Mouse (Mus musculus) lung, embryonic 15.5 days (tissue): ENCODE measurements at regions not wholly inside any gene's neighbourhood (a gene's known extent, or its start where the extent isn't known, plus 50 kb on each side); places are given as distances from the start of the nearest gene placed in this dataset.
A peak's percentile ranks its signal among the peaks of the same experiment; 100 is the strongest.

Experiments used
- ATAC-seq: fragments of 200-750 bp; cut with Nextera tagmentation; 2 replicates; pipeline ENCODE4 v1.8.0; 2017; ENCODE audit warnings: moderate number of reproducible peaks, borderline replicate concordance; ENCODE audit not compliant: low FRiP score, low TSS enrichment; ENCODE audit errors: extremely low read depth
- H3K27ac ChIP-seq: fragments of 300-500 bp; sonication (generic); 2 replicates; pipeline ENCODE4 v1.5.1; 2015; ENCODE audit warnings: moderate library complexity, mild to moderate bottlenecking, inconsistent platforms
- H3K27me3 ChIP-seq: fragments of 300-500 bp; sonication (generic); 2 replicates; pipeline ENCODE4 v1.6.1; 2015; ENCODE audit warnings: inconsistent platforms
- H3K36me3 ChIP-seq: fragments of 300-500 bp; sonication (generic); 2 replicates; pipeline ENCODE4 v1.6.1; 2015; ENCODE audit warnings: inconsistent platforms
- H3K4me1 ChIP-seq: fragments of 300-500 bp; sonication (generic); 2 replicates; pipeline ENCODE4 v1.6.1; 2015; ENCODE audit warnings: inconsistent platforms
- H3K4me2 ChIP-seq: fragments of 300-500 bp; sonication (generic); 2 replicates; pipeline ENCODE4 v1.6.1; 2015; ENCODE audit warnings: inconsistent platforms, mild to moderate bottlenecking, moderate library complexity
- H3K4me3 ChIP-seq: fragments of 300-500 bp; sonication (generic); 2 replicates; pipeline ENCODE4 v1.5.1; 2015; ENCODE audit warnings: mild to moderate bottlenecking, inconsistent platforms
- H3K9ac ChIP-seq: fragments of 300-500 bp; sonication (generic); 2 replicates; pipeline ENCODE4 v1.6.1; 2015; ENCODE audit warnings: inconsistent platforms
- H3K9me3 ChIP-seq: fragments of 300-500 bp; sonication (generic); 2 replicates; pipeline ENCODE4 v1.6.1; 2016; ENCODE audit warnings: inconsistent platforms
- WGBS: fragments of 180-500 bp; shearing (Covaris S2); methylation state at CpG from one replicate; pipeline ENCODE4 v1.1.7; 2015; 5-methylcytosine and 5-hydroxymethylcytosine counted together

DNA sequence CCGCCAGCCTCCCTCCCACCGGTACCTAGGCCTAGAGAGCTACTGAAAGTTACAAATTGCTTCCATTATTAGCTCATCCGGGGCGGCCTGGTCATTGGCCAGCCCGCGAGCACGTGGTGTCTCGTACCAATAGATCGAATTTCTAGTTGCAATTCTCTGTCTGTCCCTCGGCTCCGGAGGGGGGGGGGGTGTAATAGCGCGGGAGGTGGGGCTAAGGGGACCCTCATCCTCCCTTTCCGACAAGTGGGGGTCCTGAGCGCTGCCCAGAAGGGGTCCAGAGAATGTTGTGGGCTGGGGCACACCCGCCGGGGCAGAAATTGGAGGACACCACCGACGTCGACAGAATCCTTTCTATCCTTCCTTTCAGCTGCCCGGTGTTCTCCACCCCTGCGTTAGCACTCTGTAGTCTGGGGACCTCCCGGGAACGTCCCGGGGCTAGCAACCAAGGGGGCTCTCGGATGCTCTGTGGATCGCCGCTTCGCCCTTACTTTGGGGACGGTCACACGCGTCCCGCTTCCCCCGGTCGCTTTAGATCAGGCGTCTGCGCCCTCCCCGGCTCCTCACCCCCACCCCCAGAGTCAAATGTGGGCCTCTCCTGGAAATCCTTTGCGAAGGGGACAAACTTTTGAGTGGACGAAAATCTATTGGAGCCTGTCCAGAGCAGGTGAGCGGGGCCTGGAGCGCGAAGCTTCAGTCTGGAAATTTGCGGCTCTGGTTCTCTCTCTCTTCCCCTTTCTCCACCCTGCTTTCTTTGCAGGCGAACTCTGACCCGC lies 64.6 kb downstream of the Smug1 start:
- Histone ChIP-seq H3K27me3 (peaks cover 76% of the 10 kb centered on the region), H3K9me3 (no peaks in the 10 kb centered on the region), H3K27ac (no peak overlapping the region), H3K4me1 (peaks cover 9% of the 10 kb centered on the region; the same call in 1 of the 2 replicates), H3K4me3 (peak overlapping the region; percentile 36), H3K4me2 (peak overlapping the region; percentile 68), H3K9ac (0 out of 2 replicates have a peak overlapping the region, but pooled peaks have one; percentile 1), H3K36me3 (no peaks in the 10 kb centered on the region)
- ATAC-seq, result peak; percentile 42; the same call in 1 of the 2 replicates
- WGBS, result 2% methylated on average over 46 of the region's 46 CpGs

DNA sequence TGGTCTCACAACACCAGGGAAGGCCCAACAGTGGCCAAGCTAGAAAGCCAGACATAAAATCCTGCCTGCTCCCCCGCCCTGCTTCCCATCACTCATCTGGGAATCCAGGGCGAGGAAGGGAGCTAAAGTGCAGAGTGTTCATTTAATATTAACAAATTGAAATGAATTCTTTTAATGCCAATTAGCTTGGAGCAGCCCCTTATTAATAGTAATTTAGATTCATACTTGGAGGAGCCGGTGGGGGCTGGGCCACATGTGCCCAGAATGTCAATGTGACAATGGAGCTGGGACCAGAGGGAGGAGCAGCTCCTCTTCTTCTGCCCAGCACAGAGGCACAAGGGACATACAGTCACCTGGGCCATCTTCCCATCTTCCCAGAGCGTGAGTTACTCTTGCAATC lies 66.8 kb downstream of the Smug1 start:
- H3K4me3 ChIP-seq, result no peak overlapping the region
- ATAC-seq, result no peak
- no peaks in the 10 kb centered on the region for H3K9me3 ChIP-seq
- 63% methylated on average over 4 of the region's 4 CpGs for WGBS
- H3K9ac ChIP-seq, result no peak overlapping the region
- H3K36me3 ChIP-seq, result no peaks in the 10 kb centered on the region
- H3K27me3 ChIP-seq, result peaks cover 70% of the 10 kb centered on the region
- no peak overlapping the region for H3K27ac ChIP-seq
- H3K4me1 ChIP-seq, result peaks cover 9% of the 10 kb centered on the region; the same call in 1 of the 2 replicates
- no peak overlapping the region for H3K4me2 ChIP-seq

GRCm38 (mm10) chr15:103094457-103094856 lies 72.4 kb downstream of the Smug1 start:
- no peak overlapping the region for H3K4me2 ChIP-seq
- H3K27ac ChIP-seq, result no peak overlapping the region
- H3K27me3 ChIP-seq, result peaks cover 32% of the 10 kb centered on the region; the same call in 1 of the 2 replicates
- H3K36me3 ChIP-seq, result no peaks in the 10 kb centered on the region
- WGBS, result 49% methylated on average over 7 of the region's 7 CpGs
- H3K9ac ChIP-seq, result no peak overlapping the region
- no peak overlapping the region for H3K4me3 ChIP-seq
- 0 out of 2 replicates have a peak, but pooled peaks have one; percentile 27 for ATAC-seq
- H3K4me1 ChIP-seq, result no peaks in the 10 kb centered on the region
- H3K9me3 ChIP-seq, result no peaks in the 10 kb centered on the region

- no peak for ATAC-seq
- Histone ChIP-seq H3K4me2 (no peak overlapping the region), H3K9ac (no peak overlapping the region), H3K27ac (no peak overlapping the region), H3K9me3 (no peaks in the 10 kb centered on the region), H3K4me1 (no peaks in the 10 kb centered on the region), H3K4me3 (no peak overlapping the region), H3K36me3 (no peaks in the 10 kb centered on the region), H3K27me3 (peaks cover 40% of the 10 kb centered on the region; the same call in 1 of the 2 replicates)
- WGBS, result 59% methylated on average over 12 of the region's 12 CpGs
These were observed 73.2 kb downstream of the Smug1 start for GRCm38 (mm10) chr15:103093655-103094054.

- Histone ChIP-seq H3K9me3 (no peaks in the 10 kb centered on the region), H3K4me1 (peaks cover under 1% of the 10 kb centered on the region; the same call in 1 of the 2 replicates), H3K4me3 (no peak overlapping the region), H3K36me3 (no peaks in the 10 kb centered on the region), H3K27ac (no peak overlapping the region), H3K4me2 (no peak overlapping the region), H3K27me3 (peaks cover 48% of the 10 kb centered on the region), H3K9ac (no peak overlapping the region)
- no peak for ATAC-seq
These were observed 73.8 kb downstream of the Hoxc4 start for GRCm38 (mm10) chr15:103092496-103092895.

DNA sequence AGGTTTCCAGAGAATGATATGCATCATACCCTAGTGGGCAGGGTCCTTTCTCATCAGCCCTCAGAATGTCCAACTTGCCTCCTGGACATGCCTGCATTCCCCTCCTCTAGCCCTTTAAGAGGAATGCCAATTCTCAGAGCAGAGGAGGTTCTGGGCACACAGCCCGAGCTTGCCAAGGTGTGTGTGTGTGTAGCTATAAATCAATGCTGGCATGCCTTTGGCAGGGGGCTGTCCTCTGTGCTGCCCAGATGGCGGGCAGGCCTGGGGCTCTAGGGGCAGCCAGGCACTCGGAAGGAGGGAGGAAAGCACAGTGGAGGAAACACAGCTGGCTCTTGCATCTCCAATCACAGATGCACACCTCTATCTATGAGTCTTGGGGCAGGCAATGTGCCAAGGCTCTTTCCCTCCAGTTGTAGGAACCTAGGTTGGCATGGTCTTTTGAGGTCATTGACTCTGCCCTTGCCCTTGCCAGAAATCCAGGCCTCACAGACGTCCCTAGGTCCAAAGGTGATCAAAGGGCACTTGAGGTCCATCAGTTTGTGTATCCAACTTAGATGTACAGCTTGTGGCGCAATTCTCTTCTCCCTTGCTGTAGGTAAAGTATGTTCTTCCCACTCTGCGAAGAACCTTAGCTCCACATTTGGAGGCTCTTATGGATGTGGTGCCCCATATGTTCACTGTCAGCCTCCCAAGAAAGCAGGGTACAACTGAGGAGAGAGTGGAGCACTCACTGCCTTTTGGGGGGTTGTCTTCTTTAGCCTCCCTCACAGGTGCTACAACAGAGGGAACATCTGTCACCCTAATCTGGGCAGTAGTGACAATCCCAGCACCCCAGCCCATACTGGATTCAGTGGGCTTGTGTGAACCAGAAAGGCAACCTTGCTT lies 71.8 kb downstream of the Hoxc4 start:
- no peak overlapping the region for H3K4me3 ChIP-seq
- H3K27ac ChIP-seq, result no peak overlapping the region
- WGBS, result 49% methylated on average over 6 of the region's 6 CpGs
- no peak overlapping the region for H3K4me2 ChIP-seq
- H3K27me3 ChIP-seq, result peaks cover 54% of the 10 kb centered on the region
- H3K36me3 ChIP-seq, result no peaks in the 10 kb centered on the region
- H3K4me1 ChIP-seq, result peaks cover 19% of the 10 kb centered on the region
- no peaks in the 10 kb centered on the region for H3K9me3 ChIP-seq
- ATAC-seq, result 0 out of 2 replicates have a peak, but pooled peaks have one; percentile 14
- H3K9ac ChIP-seq, result no peak overlapping the region

GRCm38 (mm10) chr15:103089852-103090251 lies 71.1 kb downstream of the Hoxc4 start:
- Histone ChIP-seq H3K4me2 (no peak overlapping the region), H3K36me3 (no peaks in the 10 kb centered on the region), H3K4me1 (peaks cover 19% of the 10 kb centered on the region), H3K27ac (no peak overlapping the region), H3K9ac (no peak overlapping the region), H3K9me3 (no peaks in the 10 kb centered on the region), H3K27me3 (peaks cover 61% of the 10 kb centered on the region), H3K4me3 (no peak overlapping the region)
- WGBS, result 50% methylated on average over 1 of the region's 1 CpGs
- ATAC-seq, result no peak

DNA sequence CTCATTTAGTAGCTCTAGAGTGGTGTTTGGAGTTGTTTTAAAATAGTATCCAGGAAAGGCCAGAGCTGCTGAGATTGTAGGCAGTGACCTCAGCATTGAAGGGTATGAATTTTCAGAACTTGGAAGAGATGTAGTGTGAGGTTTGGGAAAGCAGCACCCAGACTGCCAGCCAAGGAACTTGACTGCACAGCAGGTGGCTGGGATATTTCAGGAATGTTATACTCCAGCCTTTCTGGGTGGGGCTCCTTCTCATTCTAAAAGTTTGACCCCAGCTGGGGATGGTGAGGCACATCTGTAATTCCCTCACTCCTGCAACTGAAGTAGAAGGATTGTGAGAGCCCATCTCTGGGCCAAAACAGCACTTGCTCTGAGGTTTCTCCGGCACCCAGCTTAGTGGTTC lies 70.7 kb downstream of the Hoxc4 start:
- Histone ChIP-seq H3K36me3 (no peaks in the 10 kb centered on the region), H3K4me2 (no peak overlapping the region), H3K9me3 (no peaks in the 10 kb centered on the region), H3K4me3 (no peak overlapping the region), H3K9ac (no peak overlapping the region), H3K27me3 (peaks cover 65% of the 10 kb centered on the region), H3K4me1 (peaks cover 19% of the 10 kb centered on the region), H3K27ac (no peak overlapping the region)
- WGBS, result 60% methylated on average over 1 of the region's 1 CpGs
- no peak for ATAC-seq

DNA sequence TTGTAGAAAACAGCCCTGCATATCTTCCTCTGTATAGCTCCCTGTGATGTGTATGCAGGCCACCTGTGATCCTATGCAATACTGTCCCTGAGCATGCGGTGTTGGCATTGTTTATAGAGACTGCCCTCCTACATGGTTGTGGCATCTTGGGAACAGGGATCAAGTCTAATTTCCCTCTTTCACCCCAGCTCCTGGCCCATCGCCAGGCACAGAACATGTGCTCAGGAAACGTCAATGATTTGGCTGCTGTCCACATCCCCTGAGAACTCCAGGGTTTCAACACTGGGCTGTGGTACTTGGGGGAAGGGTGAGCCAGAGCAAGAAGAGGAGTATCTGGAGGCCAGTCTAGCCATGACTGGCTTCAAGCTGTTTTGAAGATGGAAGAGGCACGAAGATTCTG lies 68.5 kb downstream of the Hoxc4 start:
- no peak overlapping the region for H3K27ac ChIP-seq
- 10% methylated on average over 4 of the region's 4 CpGs for WGBS
- H3K9ac ChIP-seq, result no peak overlapping the region
- no peak overlapping the region for H3K4me3 ChIP-seq
- H3K4me2 ChIP-seq, result no peak overlapping the region
- peaks cover 19% of the 10 kb centered on the region for H3K4me1 ChIP-seq
- ATAC-seq, result no peak
- H3K9me3 ChIP-seq, result no peaks in the 10 kb centered on the region
- no peaks in the 10 kb centered on the region for H3K36me3 ChIP-seq
- H3K27me3 ChIP-seq, result peaks cover 83% of the 10 kb centered on the region

DNA sequence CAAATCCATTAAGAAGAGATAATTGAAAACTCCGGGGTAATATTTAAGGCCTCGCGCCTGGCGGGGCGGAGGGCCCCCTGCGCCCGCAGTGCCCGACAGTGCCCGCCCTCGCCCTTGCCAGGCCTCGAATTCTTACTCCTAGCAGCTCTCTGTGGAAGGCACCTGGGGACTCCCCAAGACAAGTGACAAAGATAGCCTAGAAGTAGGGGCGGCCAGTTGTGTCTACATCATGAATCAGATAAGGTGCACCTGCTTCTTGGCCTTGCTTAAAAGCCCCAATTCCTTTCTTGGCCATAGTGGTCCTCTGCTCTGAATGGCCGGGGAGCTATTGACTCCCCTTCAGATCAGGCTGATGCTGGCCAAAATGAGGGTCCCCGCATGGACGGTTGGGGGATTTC lies 67.9 kb downstream of the Hoxc4 start:
- no peak for ATAC-seq
- H3K4me2 ChIP-seq, result peak overlapping the region; percentile 49
- H3K9ac ChIP-seq, result no peak overlapping the region
- H3K9me3 ChIP-seq, result no peaks in the 10 kb centered on the region
- H3K4me3 ChIP-seq, result no peak overlapping the region
- peaks cover 19% of the 10 kb centered on the region for H3K4me1 ChIP-seq
- H3K27me3 ChIP-seq, result peaks cover 88% of the 10 kb centered on the region
- H3K27ac ChIP-seq, result no peak overlapping the region
- 19% methylated on average over 15 of the region's 15 CpGs for WGBS
- H3K36me3 ChIP-seq, result no peaks in the 10 kb centered on the region
